Mouse (Mus musculus) layer of hippocampus, adult 2 months (tissue): ENCODE measurements around the gene Zmiz2. TPM values are rescaled to one million over a fixed set of nuclear protein-coding genes. Genes with fewer than 3 reads are reported as not detected.
"Not testable (repeated sequence)": the region's sequence is repeated elsewhere in the genome, so short reads cannot be mapped to it uniquely, and the experiment has no call there.

Source experiments
- DNase-seq, 2 experiments: peaks; one replicate each; pipeline ENCODE4 v3.0.0; 2022; ENCODE audit warnings: low spot score in 2 of 2
- H3K27ac ChIP-seq: fragments of 200-600 bp; 2 replicates; pipeline ENCODE4 v1.8.1; 2022
- H3K4me3 ChIP-seq: fragments of 200-600 bp; 2 replicates; pipeline ENCODE4 v1.8.1; 2022; ENCODE audit warnings: mild to moderate bottlenecking
- CTCF ChIP-seq: fragments of 200-600 bp; conservative IDR thresholded peaks from 2 replicates; pipeline ENCODE4 v1.8.1; 2022; ENCODE audit warnings: antibody characterized with exemption, mild to moderate bottlenecking, moderate library complexity
- long read RNA-seq, 2 experiments: library from polyadenylated mRNA; stranded (forward); transcript quantifications; one replicate each; pipeline ENCODE4 v2.0.0; 2021; ENCODE audit warnings: borderline mapping rate in 2 of 2
- total RNA-seq, 2 experiments: library from RNA; stranded (reverse); gene quantifications; 2 replicates each; pipeline ENCODE4 v1.2.3; 2021

The Zmiz2 gene
- total RNA-seq: 100 to 1,000 TPM; 170 TPM
- long read RNA-seq, experiment 1, full-length matches to known transcripts: 12 of 134 reads
- long read RNA-seq, experiment 1, partial matches to known transcripts: 88 of 134 reads
- long read RNA-seq, experiment 1, other reads (novel, unspliced or antisense): 34 of 134 reads
- long read RNA-seq, experiment 2, full-length matches to known transcripts: 17 of 126 reads
- long read RNA-seq, experiment 2, partial matches to known transcripts: 68 of 126 reads
- long read RNA-seq, experiment 2, other reads (novel, unspliced or antisense): 41 of 126 reads

GRCm38 (mm10) chr11:6388726-6389413 is at the start of gene Zmiz2:
Gene Zmiz2 (plus strand): TSS chr11:6389074.
- H3K27ac ChIP-seq: peak within 1 kb of the TSS; percentile 94
- no peak for TF ChIP-seq CTCF
- peak within 1 kb of the TSS; percentile 94 for H3K4me3 ChIP-seq
- peak; percentile 90 to 92 for DNase-seq

DNA sequence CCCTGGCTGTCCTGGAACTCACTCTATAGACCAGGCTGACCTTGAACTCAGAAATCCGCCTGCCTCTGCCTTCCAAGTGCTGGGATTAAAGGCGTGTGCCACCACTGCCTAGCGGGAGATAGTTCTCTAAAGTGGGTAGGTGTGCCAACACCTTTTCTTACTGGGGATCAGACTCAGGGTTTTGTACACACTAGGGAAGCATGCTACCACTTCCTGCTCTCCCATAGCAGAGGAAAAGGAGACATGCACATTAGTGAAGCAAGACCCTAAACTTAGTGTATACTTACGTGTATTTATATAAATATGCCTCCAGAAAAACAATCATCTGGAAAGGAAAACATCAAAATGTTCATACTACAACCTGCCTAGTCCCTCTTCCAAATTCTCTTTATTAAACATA is 42.9 kb upstream of the Zmiz2 start:
- DNase-seq: no peak
- no peak for TF ChIP-seq CTCF

DNA sequence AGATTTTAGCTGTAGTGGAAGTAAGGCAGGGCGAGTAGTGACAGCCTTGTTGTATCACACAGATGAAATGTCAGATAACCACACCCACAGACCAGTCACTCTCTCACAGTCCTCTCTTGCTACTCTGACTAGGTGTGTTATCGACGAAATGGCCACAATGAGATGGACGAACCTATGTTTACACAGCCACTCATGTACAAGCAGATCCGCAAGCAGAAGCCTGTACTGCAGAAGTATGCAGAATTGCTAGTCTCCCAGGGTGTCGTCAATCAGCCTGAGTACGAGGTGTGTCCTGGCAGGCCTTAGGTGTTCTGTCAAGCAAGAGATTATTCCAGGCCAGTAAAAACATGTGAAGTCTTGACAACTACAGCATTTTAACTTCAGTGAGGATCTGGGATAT is 41.9 kb upstream of the Zmiz2 start:
- Histone ChIP-seq H3K27ac (no peak overlapping the region), H3K4me3 (no peak overlapping the region)
- no peak for DNase-seq
- TF ChIP-seq CTCF: no peak

More for the DNA sequence above, 42.9 kb upstream of the Zmiz2 start:
- no peak overlapping the region for H3K27ac ChIP-seq
- no peak overlapping the region for H3K4me3 ChIP-seq

GRCm38 (mm10) chr11:6348681-6349200 is 40.1 kb upstream of the Zmiz2 start:
- no peak for DNase-seq
- Histone ChIP-seq H3K27ac (no peak overlapping the region), H3K4me3 (no peak overlapping the region)
- TF ChIP-seq CTCF: no peak

- H3K4me3 ChIP-seq: no peak overlapping the region
- H3K27ac ChIP-seq: no peak overlapping the region
- TF ChIP-seq CTCF: no peak
- DNase-seq: no peak
These were observed 39.3 kb upstream of the Zmiz2 start for GRCm38 (mm10) chr11:6349586-6349985.

- no peak for TF ChIP-seq CTCF
- DNase-seq: no peak
- Histone ChIP-seq H3K4me3 (no peak overlapping the region), H3K27ac (no peak overlapping the region)
These were observed 33.8 kb upstream of the Zmiz2 start for GRCm38 (mm10) chr11:6355106-6355505.

DNA sequence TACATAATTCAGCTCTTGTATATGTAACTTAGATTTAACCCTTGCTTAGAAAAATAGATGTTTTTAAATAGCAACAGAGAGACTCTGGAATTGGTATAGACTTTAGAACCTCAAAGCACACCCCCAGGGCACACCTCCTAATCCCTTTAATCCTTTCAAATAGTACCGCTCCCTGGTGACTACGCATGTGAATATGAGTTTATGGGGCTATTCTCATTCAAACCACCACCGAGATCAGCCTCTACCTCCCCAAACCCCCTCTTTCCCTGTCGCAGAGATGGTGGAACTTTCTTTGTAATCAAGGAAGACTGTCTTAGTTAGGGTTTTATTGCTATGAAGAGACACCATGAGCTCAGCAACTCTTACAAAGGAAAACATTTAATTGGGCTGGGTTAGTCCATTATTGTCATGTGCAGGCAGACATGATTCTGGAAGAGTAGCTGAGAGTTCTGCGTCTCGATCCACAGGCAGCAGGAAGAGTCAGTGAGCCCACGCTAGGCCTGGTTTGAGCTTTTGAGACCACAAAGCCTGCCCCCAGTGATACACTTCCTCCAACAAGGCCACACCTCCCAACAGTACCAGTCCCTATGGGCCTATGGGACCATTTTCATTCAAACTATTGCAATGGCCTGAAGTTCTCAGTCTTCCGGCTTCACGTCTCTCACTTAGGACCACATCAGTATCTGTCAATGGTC is 24.1 kb upstream of the Zmiz2 start:
- no peak overlapping the region for H3K27ac ChIP-seq
- DNase-seq: no peak
- no peak overlapping the region for H3K4me3 ChIP-seq
- no peak for TF ChIP-seq CTCF

- Histone ChIP-seq H3K4me3 (no peak overlapping the region), H3K27ac (no peak overlapping the region)
- peak; percentile 83 for TF ChIP-seq CTCF
- peak; percentile 47 to 62 for DNase-seq
These were observed 23.0 kb upstream of the Zmiz2 start for GRCm38 (mm10) chr11:6365885-6366284.

GRCm38 (mm10) chr11:6366434-6366833 is 22.4 kb upstream of the Zmiz2 start:
- Histone ChIP-seq H3K27ac (no peak overlapping the region), H3K4me3 (no peak overlapping the region)
- no peak for DNase-seq
- TF ChIP-seq CTCF: no peak

DNA sequence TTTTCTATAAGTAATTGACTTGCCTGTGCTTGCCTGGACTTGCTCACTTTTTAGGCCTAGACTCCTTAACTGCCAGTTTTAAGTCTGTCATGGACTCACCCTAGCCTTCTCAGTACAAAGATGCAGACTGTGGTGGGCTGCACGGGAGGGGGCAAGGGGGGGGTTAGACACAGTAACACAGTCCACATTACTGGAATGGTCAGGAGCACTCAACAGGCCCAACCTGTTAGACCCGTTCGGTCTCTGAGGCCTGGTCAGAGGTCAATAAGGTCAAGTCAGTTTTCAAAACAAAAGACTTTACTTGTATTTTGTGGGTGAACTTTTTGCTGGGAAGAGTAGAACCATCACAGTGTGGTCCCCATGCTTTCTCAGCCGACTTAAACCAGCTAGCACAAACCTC is 21.7 kb upstream of the Zmiz2 start:
- Histone ChIP-seq H3K4me3 (no peak overlapping the region), H3K27ac (no peak overlapping the region)
- TF ChIP-seq CTCF: no peak
- DNase-seq: no peak

- H3K27ac ChIP-seq, DNase-seq, H3K4me3 ChIP-seq: not testable (repeated sequence)
These were observed 20.9 kb upstream of the Zmiz2 start for GRCm38 (mm10) chr11:6367986-6368385.

GRCm38 (mm10) chr11:6371376-6372155 is 17.3 kb upstream of the Zmiz2 start:
- no peak overlapping the region for H3K27ac ChIP-seq
- no peak for DNase-seq
- TF ChIP-seq CTCF: no peak
- no peak overlapping the region for H3K4me3 ChIP-seq
